Mouse (Mus musculus) stomach, embryonic 15.5 days (tissue): Measurements from ENCODE around the gene Syt1. TPM values are rescaled to one million over a fixed set of nuclear protein-coding genes. Genes with fewer than 3 reads are reported as not detected.

Source experiments
- ATAC-seq: fragments of 200-750 bp; cut with Nextera tagmentation; 2 replicates; pipeline ENCODE4 v1.8.0; 2017; ENCODE audit warnings: low read depth, moderate number of reproducible peaks, moderate TSS enrichment; ENCODE audit not compliant: insufficient read depth, low FRiP score
- H3K27ac ChIP-seq: fragments of 300-500 bp; sonication (generic); 2 replicates; pipeline ENCODE4 v1.5.1; 2015; ENCODE audit warnings: mild to moderate bottlenecking, inconsistent platforms
- H3K27me3 ChIP-seq: fragments of 300-500 bp; sonication (generic); replicated peaks from 2 replicates; pipeline ENCODE4 v1.6.1; 2015; ENCODE audit warnings: inconsistent platforms
- H3K36me3 ChIP-seq: fragments of 300-500 bp; sonication (generic); 2 replicates; pipeline ENCODE4 v1.6.1; 2015; ENCODE audit warnings: inconsistent platforms
- H3K4me1 ChIP-seq: fragments of 300-500 bp; sonication (generic); 2 replicates; pipeline ENCODE4 v1.6.1; 2015; ENCODE audit warnings: inconsistent platforms
- H3K4me2 ChIP-seq: fragments of 300-500 bp; sonication (generic); 2 replicates; pipeline ENCODE4 v1.6.1; 2015; ENCODE audit warnings: mild to moderate bottlenecking, inconsistent platforms
- H3K4me3 ChIP-seq: fragments of 300-500 bp; sonication (generic); replicated peaks from 2 replicates; pipeline ENCODE4 v1.5.1; 2015; ENCODE audit warnings: inconsistent platforms
- H3K9ac ChIP-seq: fragments of 300-500 bp; sonication (generic); 2 replicates; pipeline ENCODE4 v1.6.1; 2015; ENCODE audit warnings: inconsistent platforms
- H3K9me3 ChIP-seq: fragments of 300-500 bp; sonication (generic); 2 replicates; pipeline ENCODE4 v1.6.1; 2016; ENCODE audit warnings: inconsistent platforms
- WGBS: fragments of 180-500 bp; shearing (Covaris S2); methylation state at CpG from one replicate; pipeline ENCODE4 v1.1.7; 2015; 5-methylcytosine and 5-hydroxymethylcytosine counted together
- polyA plus RNA-seq: library from polyadenylated mRNA; unstranded; fragments of >200 nt; fragmentation: Nextera tagmentation; extraction: Ambion mirVana; gene quantifications from 2 replicates; pipeline ENCODE4 v1.2.1, GENCODE M21; 2015

Syt1 gene
- polyA plus RNA-seq, 1 experiment from 2014 or later, result 7.2 TPM

- no peaks in the 10 kb centered on the region for H3K36me3 ChIP-seq
- H3K9me3 ChIP-seq, result no peaks in the 10 kb centered on the region
- no peak overlapping the region for H3K4me2 ChIP-seq
- 83% methylated on average over 3 of the region's 3 CpGs for WGBS
- H3K27me3 ChIP-seq, result no peaks in the 10 kb centered on the region
- no peak overlapping the region for H3K4me3 ChIP-seq
- H3K4me1 ChIP-seq, result no peaks in the 10 kb centered on the region
- ATAC-seq, result no peak
- no peak overlapping the region for H3K27ac ChIP-seq
- no peak overlapping the region for H3K9ac ChIP-seq
Observed at GRCm38 (mm10) chr10:108668944-108669343, 341.8 kb downstream of the Syt1 start.

DNA sequence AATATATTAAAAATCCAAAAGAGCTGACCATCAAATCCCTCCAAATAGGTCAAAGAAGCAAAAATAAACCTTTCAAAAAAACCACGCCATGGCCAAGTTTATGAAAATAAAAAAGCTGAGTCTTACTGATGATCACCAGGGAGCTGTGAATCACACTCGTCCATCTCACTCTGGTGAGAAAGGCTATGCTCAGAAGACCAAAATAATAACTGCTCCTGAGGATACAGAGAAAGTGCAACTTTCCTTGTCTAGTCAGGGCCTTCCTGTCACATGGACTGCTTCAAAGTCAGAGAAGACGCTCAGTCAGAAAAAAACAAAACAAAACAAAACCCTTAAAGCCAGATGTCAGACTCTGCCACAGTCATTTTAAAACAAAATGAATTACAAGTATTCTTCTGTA lies 350.5 kb downstream of the Syt1 start:
- Histone ChIP-seq H3K27ac (no peak overlapping the region), H3K4me1 (no peaks in the 10 kb centered on the region), H3K4me2 (no peak overlapping the region), H3K27me3 (no peaks in the 10 kb centered on the region), H3K9ac (no peak overlapping the region), H3K36me3 (no peaks in the 10 kb centered on the region), H3K9me3 (no peaks in the 10 kb centered on the region), H3K4me3 (no peak overlapping the region)
- no peak for ATAC-seq
- WGBS, result 66% methylated on average over 3 of the region's 3 CpGs

DNA sequence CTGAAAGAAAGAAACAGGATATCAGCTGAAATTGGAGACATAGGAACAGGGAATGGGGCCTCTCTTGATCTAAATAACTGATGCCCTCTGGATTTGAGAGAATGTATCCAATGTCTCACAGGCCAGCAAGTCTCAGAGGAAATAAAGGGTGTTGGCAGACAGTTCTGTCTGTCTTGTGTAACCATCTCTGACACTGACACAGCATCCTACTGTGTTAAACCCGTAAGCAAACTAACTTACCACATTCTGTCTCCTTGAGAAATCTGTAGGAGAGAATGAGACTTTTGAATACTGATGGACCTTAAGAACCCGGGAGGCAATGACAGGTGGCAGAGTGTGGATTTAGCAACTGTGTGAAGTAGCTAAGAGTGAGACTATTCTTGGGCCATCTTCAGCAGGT lies 352.5 kb downstream of the Syt1 start:
- no peak overlapping the region for H3K4me2 ChIP-seq
- H3K4me1 ChIP-seq, result no peaks in the 10 kb centered on the region
- no peak overlapping the region for H3K9ac ChIP-seq
- no peak for ATAC-seq
- H3K27me3 ChIP-seq, result no peaks in the 10 kb centered on the region
- H3K36me3 ChIP-seq, result no peaks in the 10 kb centered on the region
- no peaks in the 10 kb centered on the region for H3K9me3 ChIP-seq
- H3K4me3 ChIP-seq, result no peak overlapping the region
- WGBS, result 76% methylated on average over 2 of the region's 2 CpGs
- no peak overlapping the region for H3K27ac ChIP-seq

GRCm38 (mm10) chr10:108657669-108658068 lies 353.1 kb downstream of the Syt1 start:
- no peak overlapping the region for H3K4me3 ChIP-seq
- no peaks in the 10 kb centered on the region for H3K9me3 ChIP-seq
- H3K9ac ChIP-seq, result no peak overlapping the region
- ATAC-seq, result no peak
- H3K4me1 ChIP-seq, result no peaks in the 10 kb centered on the region
- H3K27ac ChIP-seq, result no peak overlapping the region
- no peak overlapping the region for H3K4me2 ChIP-seq
- H3K36me3 ChIP-seq, result no peaks in the 10 kb centered on the region
- H3K27me3 ChIP-seq, result no peaks in the 10 kb centered on the region

DNA sequence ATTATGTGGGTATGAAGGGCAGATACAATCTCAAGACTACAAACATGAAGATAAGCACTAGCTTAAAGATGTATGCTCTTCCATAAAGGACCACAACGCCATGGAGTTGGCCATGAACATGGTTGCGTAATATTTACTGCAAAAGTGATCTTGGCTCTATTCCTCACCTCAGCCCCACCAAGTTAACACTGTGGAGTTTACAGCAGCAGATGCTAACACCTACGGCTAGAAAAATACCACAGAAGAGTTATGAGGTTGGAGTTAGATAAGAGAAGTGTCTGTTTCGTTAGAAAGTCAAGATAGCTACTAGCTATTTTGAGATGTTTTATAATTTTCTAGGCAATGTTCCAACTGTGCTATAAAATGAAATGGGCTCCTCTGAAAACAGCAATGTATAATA lies 353.9 kb downstream of the Syt1 start:
- 69% methylated on average over 4 of the region's 4 CpGs for whole genome bisulfite sequencing
- H3K4me1 ChIP-seq, result no peaks in the 10 kb centered on the region
- no peak for ATAC-seq
- no peaks in the 10 kb centered on the region for H3K27me3 ChIP-seq
- H3K4me2 ChIP-seq, result no peak overlapping the region
- H3K4me3 ChIP-seq, result no peak overlapping the region
- H3K9ac ChIP-seq, result no peak overlapping the region
- H3K9me3 ChIP-seq, result no peaks in the 10 kb centered on the region
- no peaks in the 10 kb centered on the region for H3K36me3 ChIP-seq
- no peak overlapping the region for H3K27ac ChIP-seq

DNA sequence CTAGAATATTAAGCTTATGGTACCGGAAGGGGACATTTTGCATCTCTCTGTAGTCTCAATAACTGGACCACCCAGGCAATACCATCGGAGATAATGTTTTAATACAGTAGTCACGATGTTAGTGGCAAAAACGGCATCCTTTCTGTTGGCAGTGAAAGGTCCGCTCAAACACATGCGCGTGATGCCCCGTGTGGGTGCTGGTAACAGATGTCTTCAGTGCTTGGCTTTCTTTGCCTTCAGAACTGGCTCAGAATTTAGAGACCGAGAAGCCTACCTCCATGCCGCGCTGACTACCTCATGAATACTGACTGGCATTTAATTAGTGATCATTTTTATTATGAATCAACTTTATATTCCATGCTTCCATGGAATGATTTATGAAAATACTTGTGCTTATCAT lies 355.7 kb downstream of the Syt1 start:
- ATAC-seq, result no peak
- H3K36me3 ChIP-seq, result no peaks in the 10 kb centered on the region

DNA sequence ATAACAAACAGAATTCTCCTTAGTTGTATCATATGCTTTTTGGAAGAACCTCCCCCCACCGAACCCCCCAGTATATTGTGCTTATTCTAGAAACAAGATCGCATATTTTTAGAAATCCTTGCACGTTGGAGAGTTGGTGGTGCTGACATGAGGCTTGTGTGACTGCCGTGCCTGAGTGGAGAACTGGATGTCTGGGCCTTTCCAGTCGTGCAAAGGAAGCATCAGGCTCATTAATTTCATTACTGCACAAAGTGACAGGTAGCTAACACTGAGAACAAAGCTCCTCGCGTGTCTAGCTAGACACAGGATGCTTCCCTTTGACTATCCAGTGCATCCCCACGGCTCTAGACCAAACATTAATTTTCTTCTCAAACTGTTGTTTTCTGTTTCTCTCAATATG lies 358.0 kb downstream of the Syt1 start:
- H3K36me3 ChIP-seq, result no peaks in the 10 kb centered on the region
- H3K4me3 ChIP-seq, result no peak overlapping the region
- H3K27me3 ChIP-seq, result no peaks in the 10 kb centered on the region
- H3K4me1 ChIP-seq, result no peaks in the 10 kb centered on the region
- H3K9me3 ChIP-seq, result no peaks in the 10 kb centered on the region
- no peak overlapping the region for H3K27ac ChIP-seq
- no peak overlapping the region for H3K9ac ChIP-seq
- no peak overlapping the region for H3K4me2 ChIP-seq
- WGBS, result 57% methylated on average over 8 of the region's 8 CpGs
- no peak for ATAC-seq

More for the DNA sequence above, 355.7 kb downstream of the Syt1 start:
- no peaks in the 10 kb centered on the region for H3K27me3 ChIP-seq
- H3K27ac ChIP-seq, result no peak overlapping the region
- H3K4me3 ChIP-seq, result no peak overlapping the region
- WGBS, result 93% methylated on average over 11 of the region's 11 CpGs
- H3K4me2 ChIP-seq, result no peak overlapping the region
- H3K4me1 ChIP-seq, result no peaks in the 10 kb centered on the region
- H3K9me3 ChIP-seq, result no peaks in the 10 kb centered on the region
- no peak overlapping the region for H3K9ac ChIP-seq

DNA sequence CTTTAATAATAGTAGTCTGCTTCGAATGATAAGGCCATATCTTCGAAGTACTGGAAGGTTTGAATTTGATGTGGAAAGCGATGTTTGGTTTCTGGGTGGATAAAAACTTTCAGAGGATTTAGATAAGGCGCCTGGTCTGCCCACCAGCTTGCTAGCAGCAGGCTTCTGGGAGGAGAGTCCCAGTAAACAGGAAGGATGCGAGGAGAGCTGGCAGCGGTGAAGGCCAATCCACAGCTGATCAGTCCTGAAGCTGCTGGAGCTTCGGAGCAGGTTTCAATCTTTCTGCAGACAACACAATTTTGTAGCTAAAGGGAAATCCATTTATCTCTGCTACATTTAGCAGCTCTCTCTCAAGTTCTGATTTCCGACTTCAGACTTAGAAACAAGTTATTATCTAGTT lies 358.7 kb downstream of the Syt1 start:
- Histone ChIP-seq H3K4me2 (no peak overlapping the region), H3K27ac (no peak overlapping the region)
- ATAC-seq, result no peak

GRCm38 (mm10) chr10:108649174-108649573 lies 361.6 kb downstream of the Syt1 start:
- ATAC-seq, result no peak
- H3K9ac ChIP-seq, result no peak overlapping the region
- WGBS, result 68% methylated on average over 7 of the region's 7 CpGs

More for the DNA sequence above, 358.7 kb downstream of the Syt1 start:
- H3K9ac ChIP-seq, result no peak overlapping the region
- no peaks in the 10 kb centered on the region for H3K36me3 ChIP-seq
- no peaks in the 10 kb centered on the region for H3K4me1 ChIP-seq
- no peak overlapping the region for H3K4me3 ChIP-seq
- WGBS, result 60% methylated on average over 8 of the region's 8 CpGs
- no peaks in the 10 kb centered on the region for H3K27me3 ChIP-seq
- no peaks in the 10 kb centered on the region for H3K9me3 ChIP-seq

GRCm38 (mm10) chr10:108643915-108644314 lies 366.9 kb downstream of the Syt1 start:
- Histone ChIP-seq H3K4me3 (no peak overlapping the region), H3K4me2 (no peak overlapping the region), H3K36me3 (no peaks in the 10 kb centered on the region), H3K9me3 (no peaks in the 10 kb centered on the region), H3K27ac (no peak overlapping the region), H3K27me3 (no peaks in the 10 kb centered on the region), H3K9ac (no peak overlapping the region), H3K4me1 (no peaks in the 10 kb centered on the region)
- no peak for ATAC-seq
- 62% methylated on average over 5 of the region's 5 CpGs for WGBS

More at GRCm38 (mm10) chr10:108649174-108649573, 361.6 kb downstream of the Syt1 start:
- Histone ChIP-seq H3K36me3 (no peaks in the 10 kb centered on the region), H3K4me3 (no peak overlapping the region), H3K4me1 (no peaks in the 10 kb centered on the region), H3K27me3 (no peaks in the 10 kb centered on the region), H3K9me3 (no peaks in the 10 kb centered on the region), H3K4me2 (no peak overlapping the region), H3K27ac (0 out of 2 replicates have a peak overlapping the region, but pooled peaks have one; percentile 0)

DNA sequence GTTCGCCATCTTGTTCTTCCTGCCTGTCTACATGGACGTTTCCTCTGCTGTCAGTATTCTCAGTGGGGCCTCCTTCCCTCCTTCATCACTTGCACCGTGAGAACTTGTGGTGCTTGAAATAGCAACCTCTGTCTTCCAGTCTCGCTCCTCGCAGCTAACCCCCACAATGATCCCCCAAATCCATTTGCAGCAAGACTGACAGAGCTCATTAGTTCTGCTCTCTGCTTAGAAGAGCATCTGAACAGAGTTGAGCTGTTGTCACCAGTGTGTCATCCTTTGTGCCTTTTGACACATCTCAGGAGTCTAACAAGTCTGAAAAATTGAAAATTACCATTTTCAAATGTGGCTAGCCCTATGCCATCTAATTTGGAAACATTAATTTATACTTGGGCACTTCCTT lies 372.7 kb downstream of the Syt1 start:
- Histone ChIP-seq H3K4me2 (no peak overlapping the region), H3K9ac (no peak overlapping the region), H3K4me3 (no peak overlapping the region), H3K36me3 (no peaks in the 10 kb centered on the region), H3K27ac (no peak overlapping the region), H3K27me3 (no peaks in the 10 kb centered on the region), H3K4me1 (no peaks in the 10 kb centered on the region), H3K9me3 (no peaks in the 10 kb centered on the region)
- 81% methylated on average over 5 of the region's 5 CpGs for WGBS
- ATAC-seq, result no peak

GRCm38 (mm10) chr10:108636086-108636485 lies 374.7 kb downstream of the Syt1 start:
- Histone ChIP-seq H3K4me2 (no peak overlapping the region), H3K27ac (no peak overlapping the region), H3K4me3 (no peak overlapping the region), H3K36me3 (no peaks in the 10 kb centered on the region), H3K27me3 (no peaks in the 10 kb centered on the region), H3K4me1 (no peaks in the 10 kb centered on the region), H3K9ac (no peak overlapping the region), H3K9me3 (no peaks in the 10 kb centered on the region)
- WGBS, result 83% methylated on average over 7 of the region's 7 CpGs
- ATAC-seq, result no peak

DNA sequence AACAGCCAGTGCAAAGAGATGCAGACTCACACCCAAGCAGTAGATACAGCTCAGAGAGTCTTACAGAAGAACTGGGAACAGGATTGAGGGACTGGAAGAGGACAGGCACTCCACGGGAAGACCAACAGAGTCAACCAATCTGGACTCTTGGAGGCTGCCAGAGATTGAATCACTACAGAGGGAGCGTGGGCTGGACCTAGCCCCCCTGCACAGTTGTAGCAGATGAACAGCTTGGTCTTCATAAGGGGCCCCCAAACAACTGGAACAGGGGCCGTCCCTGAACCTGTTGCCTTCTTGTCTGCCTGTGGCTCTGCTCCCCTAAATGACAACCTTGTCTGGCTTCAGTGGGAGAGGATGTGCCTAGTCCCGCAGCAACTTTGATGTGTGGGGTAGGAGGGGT lies 375.2 kb downstream of the Syt1 start:
- no peak overlapping the region for H3K27ac ChIP-seq
- H3K9me3 ChIP-seq, result no peaks in the 10 kb centered on the region
- H3K4me3 ChIP-seq, result no peak overlapping the region
- H3K9ac ChIP-seq, result no peak overlapping the region
- no peaks in the 10 kb centered on the region for H3K4me1 ChIP-seq
- no peaks in the 10 kb centered on the region for H3K27me3 ChIP-seq
- WGBS, result 73% methylated on average over 4 of the region's 4 CpGs
- no peak for ATAC-seq
- H3K36me3 ChIP-seq, result no peaks in the 10 kb centered on the region
- no peak overlapping the region for H3K4me2 ChIP-seq
